Mouse (Mus musculus) gastrocnemius, postnatal 36 days (tissue): ENCODE measurements around the gene Lgi1. TPM values are rescaled to one million over a fixed set of nuclear protein-coding genes. Genes with fewer than 3 reads are reported as not detected.

Experiments used
- DNase-seq, 2 experiments: peaks; one replicate each; pipeline ENCODE4 v3.0.0; 2022
- intact Hi-C: fragments of 180-260 bp; cut with DNase I; formaldehyde crosslinking; loops from one replicate; pipeline ENCODE4 v1.15.1; 2025
- total RNA-seq, 2 experiments: library from RNA; stranded (reverse); gene quantifications; 2 replicates each; pipeline ENCODE4 v1.2.3; 2021

Gene Lgi1
- total RNA-seq, 2 experiments from 2014 or later: 1.5 to 3.1 TPM

GRCm38 (mm10) chr19:38323726-38324125, 59.4 kb downstream of the Lgi1 start:
- DNase-seq: no peak
- intact Hi-C loops: no loop called here

- intact Hi-C loops: no loop called here
- DNase-seq: no peak
Measured at GRCm38 (mm10) chr19:38324147-38325028, 60.1 kb downstream of the Lgi1 start.

- DNase-seq: no peak
- intact Hi-C loops: no loop called here
Measured at GRCm38 (mm10) chr19:38325029-38325398, 60.7 kb downstream of the Lgi1 start.

GRCm38 (mm10) chr19:38325854-38326253, 61.5 kb downstream of the Lgi1 start:
- intact Hi-C loops: no loop called here
- DNase-seq: no peak

- no peak for DNase-seq
- intact Hi-C loops: no loop called here
Measured at GRCm38 (mm10) chr19:38327002-38327401, 62.7 kb downstream of the Lgi1 start.

GRCm38 (mm10) chr19:38328010-38328409, 63.7 kb downstream of the Lgi1 start:
- intact Hi-C loops: no loop called here
- no peak for DNase-seq

GRCm38 (mm10) chr19:38329257-38329656, 64.9 kb downstream of the Lgi1 start:
- intact Hi-C loops: no loop called here
- no peak for DNase-seq

- no peak for DNase-seq
- intact Hi-C loops: no loop called here
Measured at GRCm38 (mm10) chr19:38331072-38331471, 66.7 kb downstream of the Lgi1 start.

- DNase-seq: no peak
- intact Hi-C loops: no loop called here
Measured at GRCm38 (mm10) chr19:38332245-38332644, 67.9 kb downstream of the Lgi1 start.

GRCm38 (mm10) chr19:38332820-38333219, 68.5 kb downstream of the Lgi1 start:
- DNase-seq: no peak
- intact Hi-C loops: no loop called here

GRCm38 (mm10) chr19:38336553-38336952, 72.2 kb downstream of the Lgi1 start:
- intact Hi-C loops: no loop called here
- DNase-seq: no peak

GRCm38 (mm10) chr19:38337332-38337731, 73.0 kb downstream of the Lgi1 start:
- intact Hi-C loops: no loop called here
- DNase-seq: no peak

- no peak for DNase-seq
- intact Hi-C loops: no loop called here
Measured at GRCm38 (mm10) chr19:38339734-38340133, 75.4 kb downstream of the Lgi1 start.

- DNase-seq: no peak
- intact Hi-C loops: no loop called here
Measured at GRCm38 (mm10) chr19:38343246-38343645, 78.9 kb downstream of the Lgi1 start.

GRCm38 (mm10) chr19:38348271-38349012, 84.1 kb downstream of the Lgi1 start:
- DNase-seq: no peak
- intact Hi-C loops: no loop called here

GRCm38 (mm10) chr19:38349013-38349341, 84.6 kb downstream of the Lgi1 start:
- intact Hi-C loops: no loop called here

GRCm38 (mm10) chr19:38351202-38351601, 86.9 kb downstream of the Lgi1 start:
- no peak for DNase-seq
- intact Hi-C loops: loop anchor here (5.0 kb wide), 2 partner anchors 99 to 394 kb away; no protein-coding TSS in a partner anchor

More at GRCm38 (mm10) chr19:38349013-38349341, 84.6 kb downstream of the Lgi1 start:
- DNase-seq: no peak

GRCm38 (mm10) chr19:38351728-38352127, 87.4 kb downstream of the Lgi1 start:
- intact Hi-C loops: loop anchor here (5.0 kb wide), 2 partner anchors 99 to 394 kb away; no protein-coding TSS in a partner anchor
- DNase-seq: no peak

GRCm38 (mm10) chr19:38352495-38353130, 88.3 kb downstream of the Lgi1 start:
- DNase-seq: no peak

GRCm38 (mm10) chr19:38354279-38354678, 89.9 kb downstream of the Lgi1 start:
- intact Hi-C loops: loop anchor here (5.0 kb wide), 2 partner anchors 102 to 397 kb away; no protein-coding TSS in a partner anchor
- no peak for DNase-seq

More at GRCm38 (mm10) chr19:38352495-38353130, 88.3 kb downstream of the Lgi1 start:
- intact Hi-C loops: loop anchor here (5.0 kb wide), 2 partner anchors 100 to 395 kb away; no protein-coding TSS in a partner anchor

- no peak for DNase-seq
- intact Hi-C loops: loop anchor here (5.0 kb wide), 2 partner anchors 103 to 398 kb away; no protein-coding TSS in a partner anchor
Measured at GRCm38 (mm10) chr19:38354819-38355360, 90.6 kb downstream of the Lgi1 start.
